Mouse (Mus musculus): ENCODE measurements around the gene Papss2.

- TF ChIP-seq POLR2A (IDR thresholded peaks at IDR 0.05; ENCODE audit: low read depth, low read length) (peak; percentile 48), CTCF (conservative IDR thresholded peaks at IDR 0.05; ENCODE audit: insufficient read depth, insufficient read length, low read depth, low read length) (no peak)
Measured at GRCm38 (mm10) chr19:32595506-32596286, at the start of gene Papss2.
